In the genomic region with DNA sequence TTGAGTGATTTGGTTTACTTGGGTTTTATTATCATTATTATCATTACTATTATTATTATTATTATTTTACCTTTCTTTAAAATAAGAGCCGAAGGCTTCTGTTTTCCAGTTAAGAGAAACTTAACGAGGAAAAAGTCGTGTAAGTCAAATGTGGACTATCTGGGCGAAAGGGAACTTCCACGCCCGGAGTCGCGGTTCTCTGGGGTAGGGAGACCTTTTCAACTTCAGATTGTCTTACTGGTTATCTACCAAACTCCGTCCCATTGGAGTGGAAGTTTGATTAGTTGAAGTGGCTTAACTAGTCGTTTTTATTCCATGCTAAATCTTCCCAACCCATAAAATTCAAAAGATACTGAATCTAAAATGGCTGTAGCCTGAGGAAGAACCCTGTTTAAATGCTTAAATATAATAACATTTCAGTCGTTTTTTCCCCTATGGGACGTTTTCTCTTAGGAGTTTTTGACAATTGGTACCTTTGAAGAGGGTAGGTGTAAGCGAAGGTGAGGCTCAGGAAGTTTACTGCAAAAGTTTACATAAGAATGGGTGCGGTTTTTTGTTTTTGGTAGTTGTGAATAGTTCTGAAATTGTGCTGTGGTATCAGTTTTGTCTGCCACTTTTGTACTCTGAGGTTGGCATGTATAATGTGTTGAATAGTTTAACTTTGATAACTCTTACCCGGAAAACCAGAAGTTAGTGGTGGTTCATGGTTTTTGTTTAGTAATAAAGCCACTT, we compare ENCODE assay signal across 8 mouse cellular contexts. TPM values are rescaled to one million over a fixed set of nuclear protein-coding genes. Genes with fewer than 3 reads are reported as not detected.
DNase-seq lines count a peak whose midpoint lies in the region; ATAC-seq and TF ChIP-seq lines count a peak whose summit lies in the region.

No protein-coding gene starts in this region.

- TF ChIP-seq POLR2A in kidney, adult 2 months (IDR thresholded peaks at IDR 0.05; ENCODE audit: low read depth, low read length): no peak

- 0 out of 2 replicates have a peak, but pooled peaks have one; percentile 20 for TF ChIP-seq EP300 in liver, postnatal 0 days (IDR thresholded peaks at IDR 0.05; ENCODE audit: low read depth)

- ATAC-seq in heart, embryonic 16.5 days (replicated peaks; ENCODE audit: extremely low read depth, insufficient read depth, low FRiP score): no peak
- no peak for ATAC-seq in liver, postnatal 0 days
- ATAC-seq in cerebellum, adult (ENCODE audit: insufficient number of reproducible peaks, low FRiP score, low TSS enrichment): no peak

- H3K4me1 ChIP-seq in kidney, adult 2 months (ENCODE audit: control insufficient read depth, insufficient read depth, low read length): peaks cover 6% of the 10 kb centered on the region; the same call in 1 of the 2 replicates
- H3K4me1 ChIP-seq in heart, embryonic 16.5 days (ENCODE audit: control insufficient read depth, insufficient read depth, low read length): peaks cover 7% of the 10 kb centered on the region; the same call in 1 of the 2 replicates
- peaks cover 13% of the 10 kb centered on the region for H3K4me1 ChIP-seq in liver, postnatal 0 days (ENCODE audit: insufficient read depth)

- peak overlapping the region; percentile 78 for H3K4me2 ChIP-seq in heart, embryonic 16.5 days (ENCODE audit: low read depth, low read length)
- peak overlapping the region; percentile 88 for H3K4me2 ChIP-seq in liver, postnatal 0 days (ENCODE audit: low read depth, low read length)

- no peak for DNase-seq in kidney, adult 2 months
- DNase-seq in kidney, adult 18-20 months: no peak
- DNase-seq in R1 (ENCODE audit: low read depth, low spot score): peak; percentile 18
- no peak for DNase-seq in liver, postnatal 0 days
- no peak for DNase-seq in frontal cortex, postnatal 10 days (ENCODE audit: low spot score in 2 of 2)
- DNase-seq in cerebellum, adult 11 months: no peak

- peak overlapping the region; percentile 84 for H3K4me3 ChIP-seq in kidney, adult 2 months (ENCODE audit: insufficient read depth, low read depth, low read length)
- peak overlapping the region; percentile 87 for H3K4me3 ChIP-seq in heart, embryonic 16.5 days (ENCODE audit: low read length)
- peak overlapping the region; percentile 87 for H3K4me3 ChIP-seq in liver, postnatal 0 days (ENCODE audit: low read depth, low read length)

- no peak for TF ChIP-seq CTCF in kidney, adult 2 months (conservative IDR thresholded peaks at IDR 0.05; ENCODE audit: insufficient read depth, insufficient read length, low read depth, low read length)
- TF ChIP-seq CTCF in liver, postnatal 0 days (IDR thresholded peaks at IDR 0.05; ENCODE audit: low read depth): no peak

- WGBS in kidney, adult 2 months: 2% methylated on average over 15 of the region's 15 CpGs
- 2% methylated on average over 15 of the region's 15 CpGs for WGBS in heart, embryonic 16.5 days
- WGBS in liver, postnatal 0 days (ENCODE audit: insufficient replicate concordance): 1% methylated on average over 15 of the region's 15 CpGs

- no peaks in the 10 kb centered on the region for H3K9me3 ChIP-seq in heart, embryonic 16.5 days (replicated peaks; ENCODE audit: control insufficient read depth, low read length)
- no peaks in the 10 kb centered on the region for H3K9me3 ChIP-seq in liver, postnatal 0 days (ENCODE audit: low read length)

- H3K36me3 ChIP-seq in kidney, adult 2 months (ENCODE audit: control insufficient read depth, insufficient read depth, low read length): no peaks in the 10 kb centered on the region; the same call in 1 of the 2 replicates
- H3K36me3 ChIP-seq in heart, embryonic 16.5 days (ENCODE audit: control insufficient read depth, insufficient read depth): peaks cover 3% of the 10 kb centered on the region
- peaks cover under 1% of the 10 kb centered on the region for H3K36me3 ChIP-seq in liver, postnatal 0 days (replicated peaks; ENCODE audit: insufficient read depth, low read length)

- H3K27me3 ChIP-seq in kidney, adult 2 months (replicated peaks; ENCODE audit: control insufficient read depth, insufficient read depth, low read length): no peaks in the 10 kb centered on the region
- H3K27me3 ChIP-seq in heart, embryonic 16.5 days (ENCODE audit: control insufficient read depth, insufficient read depth, low read length): no peaks in the 10 kb centered on the region
- no peaks in the 10 kb centered on the region for H3K27me3 ChIP-seq in liver, postnatal 0 days (ENCODE audit: insufficient read depth, low read length)

- H3K27ac ChIP-seq in kidney, adult 2 months (ENCODE audit: insufficient read depth, low read depth, low read length): peak overlapping the region; percentile 58
- H3K27ac ChIP-seq in heart, embryonic 16.5 days (ENCODE audit: low read length): peak overlapping the region; percentile 95
- peak overlapping the region; percentile 91 for H3K27ac ChIP-seq in liver, postnatal 0 days (ENCODE audit: low read depth)

- peak overlapping the region; percentile 94 for H3K9ac ChIP-seq in heart, embryonic 16.5 days (ENCODE audit: low read length)
- H3K9ac ChIP-seq in liver, postnatal 0 days (replicated peaks): peak overlapping the region; percentile 90

RNA-seq across cellular contexts. Expression of a gene that starts 0.9 kb away (rescaled TPM):
- 46.7 and 57.9 TPM in 2 replicates for polyA plus RNA-seq in kidney, adult 2 months (2012; rRNA removed)
- polyA plus RNA-seq in heart, embryonic 16.5 days (2015; fragmentation: Nextera tagmentation; extraction: Ambion mirVana): 25.1 and 31.5 TPM in 2 replicates
- polyA plus RNA-seq in liver, postnatal 0 days (2015; fragmentation: Nextera tagmentation; extraction: Ambion mirVana): 14.0 and 16.2 TPM in 2 replicates

RNA-seq across cellular contexts. Expression of a gene that starts 2.6 kb away (rescaled TPM):
- 6.0 and 9.9 TPM in 2 replicates for polyA plus RNA-seq in kidney, adult 2 months (2012; rRNA removed)
- 23.2 and 33.4 TPM in 2 replicates for polyA plus RNA-seq in heart, embryonic 16.5 days (2015; fragmentation: Nextera tagmentation; extraction: Ambion mirVana)
- polyA plus RNA-seq in liver, postnatal 0 days (2015; fragmentation: Nextera tagmentation; extraction: Ambion mirVana): 16.5 and 17.2 TPM in 2 replicates

RNA-seq across cellular contexts. Expression of a gene that starts 38.1 kb away (rescaled TPM):
- polyA plus RNA-seq in kidney, adult 2 months (2012; rRNA removed): 9.1 and 10.4 TPM in 2 replicates
- polyA plus RNA-seq in heart, embryonic 16.5 days (2015; fragmentation: Nextera tagmentation; extraction: Ambion mirVana): 5.2 and 6.1 TPM in 2 replicates
- 2.9 TPM in 2 replicates for polyA plus RNA-seq in liver, postnatal 0 days (2015; fragmentation: Nextera tagmentation; extraction: Ambion mirVana)

RNA-seq across cellular contexts. Expression of a gene that starts 51.0 kb away (rescaled TPM):
- 3.6 and 5.2 TPM in 2 replicates for polyA plus RNA-seq in kidney, adult 2 months (2012; rRNA removed)
- 16.2 and 16.3 TPM in 2 replicates for polyA plus RNA-seq in heart, embryonic 16.5 days (2015; fragmentation: Nextera tagmentation; extraction: Ambion mirVana)
- 8.1 and 9.1 TPM in 2 replicates for polyA plus RNA-seq in liver, postnatal 0 days (2015; fragmentation: Nextera tagmentation; extraction: Ambion mirVana)
